Comparison of ENCODE assay signal across 10 mouse cellular contexts in genomic region chr8:107391136-107391516, GRCm38 (mm10).
"Had no signal": no experiment of that assay in that cellular context is flagged by ENCODE, and none has a peak within 500 bp of the region (broad histone marks: within the 10 kb centered on the region; RNA-seq: fewer than 3 reads in every experiment).

No protein-coding gene starts in this region.

- H3K27me3 ChIP-seq: limb, embryonic 12.5 days; liver, embryonic 15.5 days; midbrain, embryonic 12.5 days had no signal

- DNase-seq: layer of hippocampus, postnatal 36 days; lung, adult 2 months; lung, postnatal 36 days; right cerebral cortex, postnatal 14 days; thymus, adult 18-20 months; thymus, postnatal 25 days had no signal

- H3K9me3 ChIP-seq: limb, embryonic 12.5 days; liver, embryonic 15.5 days; midbrain, embryonic 12.5 days had no signal

- H3K4me2 ChIP-seq: limb, embryonic 12.5 days; liver, embryonic 15.5 days; midbrain, embryonic 12.5 days had no signal

- H3K27ac ChIP-seq: limb, embryonic 12.5 days; liver, embryonic 15.5 days; midbrain, embryonic 12.5 days had no signal

- H3K4me1 ChIP-seq: liver, embryonic 15.5 days; midbrain, embryonic 12.5 days had no signal

- H3K9ac ChIP-seq: limb, embryonic 12.5 days; liver, embryonic 15.5 days; midbrain, embryonic 12.5 days had no signal

- H3K4me3 ChIP-seq: limb, embryonic 12.5 days; liver, embryonic 15.5 days; midbrain, embryonic 12.5 days had no signal

- H3K36me3 ChIP-seq: limb, embryonic 12.5 days; liver, embryonic 15.5 days; midbrain, embryonic 12.5 days had no signal

- ATAC-seq: lung, postnatal 0 days had no signal
